Mouse (Mus musculus) lung, adult 18-20 months (tissue): Measurements from ENCODE around the gene Stxbp1.
"Not testable (repeated sequence)": the region's sequence is repeated elsewhere in the genome, so short reads cannot be mapped to it uniquely, and the experiment has no call there.

ENCODE experiments used
- DNase-seq, 2 experiments: peaks; one replicate each; pipeline ENCODE4 v3.0.0; 2022; ENCODE audit warnings: mixed read lengths in 2 of 2

Gene Stxbp1

GRCm38 (mm10) chr2:32870275-32871100 is 23.4 kb upstream of the Stxbp1 start:
- peak; percentile 76 to 81 for DNase-seq

GRCm38 (mm10) chr2:32869721-32870274 is 22.8 kb upstream of the Stxbp1 start:
- DNase-seq, result peak; percentile 85 to 91

GRCm38 (mm10) chr2:32867354-32867753 is 20.3 kb upstream of the Stxbp1 start:
- DNase-seq, result peak; percentile 62 to 73

GRCm38 (mm10) chr2:32864755-32865154 is 17.7 kb upstream of the Stxbp1 start:
- no peak for DNase-seq

GRCm38 (mm10) chr2:32863317-32863716 is 16.3 kb upstream of the Stxbp1 start:
- DNase-seq, result no peak

GRCm38 (mm10) chr2:32860799-32861198 is 13.8 kb upstream of the Stxbp1 start:
- no peak for DNase-seq

- DNase-seq, result no peak
Measured at GRCm38 (mm10) chr2:32859622-32860012, 12.6 kb upstream of the Stxbp1 start.

- DNase-seq, result peak in 1 of 2 experiments; percentile 68
Measured at GRCm38 (mm10) chr2:32859010-32859621, 12.1 kb upstream of the Stxbp1 start.

GRCm38 (mm10) chr2:32857584-32857983 is 10.5 kb upstream of the Stxbp1 start:
- peak; percentile 79 to 87 for DNase-seq

GRCm38 (mm10) chr2:32855790-32856465 is 8.9 kb upstream of the Stxbp1 start:
- no peak for DNase-seq

- no peak for DNase-seq
Measured at GRCm38 (mm10) chr2:32855046-32855785, 8.2 kb upstream of the Stxbp1 start.

GRCm38 (mm10) chr2:32854206-32854605 is 7.2 kb upstream of the Stxbp1 start:
- DNase-seq, result peak; percentile 83 to 88

GRCm38 (mm10) chr2:32853716-32854115 is 6.7 kb upstream of the Stxbp1 start:
- DNase-seq, result not testable (repeated sequence)

- peak; percentile 64 to 77 for DNase-seq
Measured at GRCm38 (mm10) chr2:32852156-32852555, 5.1 kb upstream of the Stxbp1 start.

- no peak for DNase-seq
Measured at GRCm38 (mm10) chr2:32847468-32847821, 400 bp upstream of the Stxbp1 start.

- DNase-seq, result peak; percentile 55 to 71
Measured at GRCm38 (mm10) chr2:32846101-32846804, 792 bp downstream of the Stxbp1 start.

- no peak for DNase-seq
Measured at GRCm38 (mm10) chr2:32845572-32846100, 1.4 kb downstream of the Stxbp1 start.

- DNase-seq, result no peak
Measured at GRCm38 (mm10) chr2:32842558-32842957, 4.5 kb downstream of the Stxbp1 start.

GRCm38 (mm10) chr2:32841099-32841498 is 5.9 kb downstream of the Stxbp1 start:
- DNase-seq, result no peak

GRCm38 (mm10) chr2:32839261-32839660 is 7.8 kb downstream of the Stxbp1 start:
- DNase-seq, result no peak

GRCm38 (mm10) chr2:32838147-32838884 is 8.7 kb downstream of the Stxbp1 start:
- DNase-seq, result no peak
